Mouse (Mus musculus): ENCODE results near the gene Chn2. TPM values are rescaled to one million over a fixed set of nuclear protein-coding genes. Genes with fewer than 3 reads are reported as not detected.

The Chn2 gene
- polyA plus RNA-seq, 1 experiment from 2014 or later: 6.2 TPM

- no peak overlapping the region for H3K27ac ChIP-seq (ENCODE audit: low read depth, low read length)
- no peak overlapping the region for H3K9ac ChIP-seq (ENCODE audit: low read depth, low read length)
- H3K4me1 ChIP-seq (ENCODE audit: control insufficient read depth, insufficient read depth, low read length): no peaks in the 10 kb centered on the region
- H3K4me3 ChIP-seq (ENCODE audit: low read depth, low read length): no peak overlapping the region
- no peaks in the 10 kb centered on the region for H3K27me3 ChIP-seq (ENCODE audit: control insufficient read depth, insufficient read depth, low read length)
- ATAC-seq (replicated peaks; ENCODE audit: insufficient number of reproducible peaks, low FRiP score, low TSS enrichment): no peak
- no peak overlapping the region for H3K4me2 ChIP-seq
- H3K36me3 ChIP-seq (ENCODE audit: control insufficient read depth, insufficient read depth, low read length): no peaks in the 10 kb centered on the region
- 65% methylated on average over 12 of the region's 12 CpGs for WGBS (ENCODE audit: insufficient replicate concordance)
- no peaks in the 10 kb centered on the region for H3K9me3 ChIP-seq (replicated peaks; ENCODE audit: control insufficient read depth, low read length)
Measured at GRCm38 (mm10) chr6:54284167-54284711, 244.9 kb downstream of the Chn2 start.

GRCm38 (mm10) chr6:54286813-54287212 is 247.5 kb downstream of the Chn2 start:
- Histone ChIP-seq H3K27ac (ENCODE audit: low read depth, low read length) (no peak overlapping the region), H3K9ac (ENCODE audit: low read depth, low read length) (no peak overlapping the region), H3K4me1 (ENCODE audit: control insufficient read depth, insufficient read depth, low read length) (no peaks in the 10 kb centered on the region), H3K4me3 (ENCODE audit: low read depth, low read length) (no peak overlapping the region), H3K9me3 (replicated peaks; ENCODE audit: control insufficient read depth, low read length) (no peaks in the 10 kb centered on the region), H3K4me2 (no peak overlapping the region), H3K36me3 (ENCODE audit: control insufficient read depth, insufficient read depth, low read length) (no peaks in the 10 kb centered on the region), H3K27me3 (ENCODE audit: control insufficient read depth, insufficient read depth, low read length) (no peaks in the 10 kb centered on the region)
- ATAC-seq (replicated peaks; ENCODE audit: insufficient number of reproducible peaks, low FRiP score, low TSS enrichment): no peak
- 80% methylated on average over 5 of the region's 5 CpGs for WGBS (ENCODE audit: insufficient replicate concordance)

- no peak overlapping the region for H3K4me3 ChIP-seq (ENCODE audit: low read depth, low read length)
- no peaks in the 10 kb centered on the region for H3K4me1 ChIP-seq (ENCODE audit: control insufficient read depth, insufficient read depth, low read length)
- 59% methylated on average over 10 of the region's 10 CpGs for WGBS (ENCODE audit: insufficient replicate concordance)
- H3K27me3 ChIP-seq (ENCODE audit: control insufficient read depth, insufficient read depth, low read length): no peaks in the 10 kb centered on the region
- no peaks in the 10 kb centered on the region for H3K9me3 ChIP-seq (replicated peaks; ENCODE audit: control insufficient read depth, low read length)
- no peak overlapping the region for H3K4me2 ChIP-seq
- no peaks in the 10 kb centered on the region for H3K36me3 ChIP-seq (ENCODE audit: control insufficient read depth, insufficient read depth, low read length)
- H3K27ac ChIP-seq (ENCODE audit: low read depth, low read length): no peak overlapping the region
- no peak for ATAC-seq (replicated peaks; ENCODE audit: insufficient number of reproducible peaks, low FRiP score, low TSS enrichment)
- no peak overlapping the region for H3K9ac ChIP-seq (ENCODE audit: low read depth, low read length)
Measured at GRCm38 (mm10) chr6:54289774-54290500, 250.6 kb downstream of the Chn2 start.

DNA sequence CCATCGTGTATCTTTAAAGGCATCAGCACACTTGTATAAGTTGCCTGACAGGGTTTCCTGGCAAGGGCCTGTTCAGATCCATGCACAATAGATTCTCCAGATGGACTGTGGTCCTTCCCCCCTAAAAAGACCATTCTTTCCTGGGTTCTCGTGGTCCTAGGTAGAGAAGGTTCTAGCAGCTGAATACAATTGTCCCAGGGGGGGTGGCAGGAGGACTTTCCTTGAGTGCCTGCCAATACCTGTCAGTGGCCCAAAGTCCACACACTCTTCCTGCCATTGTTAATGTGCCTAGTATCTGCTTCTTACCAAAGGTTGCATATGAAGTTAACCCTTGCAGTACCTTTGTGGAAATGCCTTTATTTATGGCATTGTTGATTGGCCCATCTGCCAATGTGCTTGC is 257.9 kb downstream of the Chn2 start:
- ATAC-seq (replicated peaks; ENCODE audit: insufficient number of reproducible peaks, low FRiP score, low TSS enrichment): no peak
- Histone ChIP-seq H3K4me2 (no peak overlapping the region), H3K27ac (ENCODE audit: low read depth, low read length) (no peak overlapping the region), H3K4me3 (ENCODE audit: low read depth, low read length) (no peak overlapping the region), H3K27me3 (ENCODE audit: control insufficient read depth, insufficient read depth, low read length) (no peaks in the 10 kb centered on the region), H3K4me1 (ENCODE audit: control insufficient read depth, insufficient read depth, low read length) (0 out of 2 replicates have a peak, but pooled peaks cover 2% of the 10 kb centered on the region), H3K9ac (ENCODE audit: low read depth, low read length) (no peak overlapping the region), H3K36me3 (ENCODE audit: control insufficient read depth, insufficient read depth, low read length) (no peaks in the 10 kb centered on the region), H3K9me3 (replicated peaks; ENCODE audit: control insufficient read depth, low read length) (no peaks in the 10 kb centered on the region)
- WGBS (ENCODE audit: insufficient replicate concordance): 79% methylated on average over 2 of the region's 2 CpGs

- no peaks in the 10 kb centered on the region for H3K36me3 ChIP-seq (ENCODE audit: control insufficient read depth, insufficient read depth, low read length)
- H3K4me1 ChIP-seq (ENCODE audit: control insufficient read depth, insufficient read depth, low read length): 0 out of 2 replicates have a peak, but pooled peaks cover 2% of the 10 kb centered on the region
- no peak overlapping the region for H3K9ac ChIP-seq (ENCODE audit: low read depth, low read length)
- no peak overlapping the region for H3K4me2 ChIP-seq
- H3K9me3 ChIP-seq (replicated peaks; ENCODE audit: control insufficient read depth, low read length): no peaks in the 10 kb centered on the region
- H3K27ac ChIP-seq (ENCODE audit: low read depth, low read length): peak overlapping the region; percentile 71
- no peaks in the 10 kb centered on the region for H3K27me3 ChIP-seq (ENCODE audit: control insufficient read depth, insufficient read depth, low read length)
- H3K4me3 ChIP-seq (ENCODE audit: low read depth, low read length): no peak overlapping the region
- WGBS (ENCODE audit: insufficient replicate concordance): 60% methylated on average over 2 of the region's 2 CpGs
- ATAC-seq (replicated peaks; ENCODE audit: insufficient number of reproducible peaks, low FRiP score, low TSS enrichment): peak; percentile 46
Measured at GRCm38 (mm10) chr6:54299417-54299816, 260.1 kb downstream of the Chn2 start.

- no peaks in the 10 kb centered on the region for H3K27me3 ChIP-seq (ENCODE audit: control insufficient read depth, insufficient read depth, low read length)
- ATAC-seq (replicated peaks; ENCODE audit: insufficient number of reproducible peaks, low FRiP score, low TSS enrichment): no peak
- no peaks in the 10 kb centered on the region for H3K9me3 ChIP-seq (replicated peaks; ENCODE audit: control insufficient read depth, low read length)
- H3K27ac ChIP-seq (ENCODE audit: low read depth, low read length): no peak overlapping the region
- no peak overlapping the region for H3K4me3 ChIP-seq (ENCODE audit: low read depth, low read length)
- H3K36me3 ChIP-seq (ENCODE audit: control insufficient read depth, insufficient read depth, low read length): no peaks in the 10 kb centered on the region
- no peaks in the 10 kb centered on the region for H3K4me1 ChIP-seq (ENCODE audit: control insufficient read depth, insufficient read depth, low read length)
- H3K4me2 ChIP-seq: no peak overlapping the region
- 75% methylated on average over 1 of the region's 1 CpGs for WGBS (ENCODE audit: insufficient replicate concordance)
- no peak overlapping the region for H3K9ac ChIP-seq (ENCODE audit: low read depth, low read length)
Measured at GRCm38 (mm10) chr6:54305777-54306176, 266.4 kb downstream of the Chn2 start.

DNA sequence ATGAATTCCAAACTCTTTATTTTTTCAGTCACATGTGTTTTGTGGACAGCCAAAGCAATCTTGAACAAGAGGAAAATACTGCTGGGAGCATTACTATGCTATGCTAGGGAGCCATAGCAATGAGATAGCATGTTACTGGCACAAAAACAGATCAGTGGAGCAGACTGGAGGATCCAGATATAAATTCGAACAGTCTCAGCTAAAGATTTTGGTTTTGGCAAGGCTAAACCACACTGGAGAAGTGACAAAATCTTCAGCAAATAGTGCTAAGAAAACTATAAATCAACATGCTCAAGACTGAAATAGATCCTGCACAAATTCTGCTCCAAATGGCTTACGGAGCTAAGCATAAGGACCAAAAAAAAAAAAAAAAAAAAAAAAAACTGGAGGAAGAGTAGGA is 273.7 kb downstream of the Chn2 start:
- Histone ChIP-seq H3K4me2 (no peak overlapping the region), H3K9me3 (replicated peaks; ENCODE audit: control insufficient read depth, low read length) (no peaks in the 10 kb centered on the region), H3K27me3 (ENCODE audit: control insufficient read depth, insufficient read depth, low read length) (no peaks in the 10 kb centered on the region), H3K36me3 (ENCODE audit: control insufficient read depth, insufficient read depth, low read length) (no peaks in the 10 kb centered on the region), H3K4me3 (ENCODE audit: low read depth, low read length) (no peak overlapping the region), H3K4me1 (ENCODE audit: control insufficient read depth, insufficient read depth, low read length) (no peaks in the 10 kb centered on the region), H3K9ac (ENCODE audit: low read depth, low read length) (no peak overlapping the region), H3K27ac (ENCODE audit: low read depth, low read length) (no peak overlapping the region)
- WGBS (ENCODE audit: insufficient replicate concordance): 82% methylated on average over 2 of the region's 2 CpGs
- no peak for ATAC-seq (replicated peaks; ENCODE audit: insufficient number of reproducible peaks, low FRiP score, low TSS enrichment)

DNA sequence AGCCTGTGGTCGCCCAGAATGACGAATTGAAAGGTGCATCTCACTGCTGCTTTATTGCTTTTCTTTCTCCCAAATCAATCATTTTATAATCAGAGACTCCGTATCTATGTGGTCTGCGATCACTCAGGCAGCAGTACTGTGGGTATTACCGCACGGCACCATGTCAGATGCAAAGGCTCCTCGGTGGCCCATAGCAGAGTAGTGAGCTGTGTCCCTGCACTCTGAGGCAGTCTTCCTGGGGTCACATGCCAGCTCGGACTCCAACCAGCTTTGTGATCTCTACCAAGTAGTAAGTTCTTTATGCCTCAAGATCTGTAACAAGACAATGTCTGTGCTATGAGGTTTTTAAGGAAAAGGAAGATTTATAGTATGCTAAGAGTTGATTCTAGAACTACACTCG is 279.3 kb downstream of the Chn2 start:
- 81% methylated on average over 9 of the region's 9 CpGs for WGBS (ENCODE audit: insufficient replicate concordance)
- Histone ChIP-seq H3K9ac (ENCODE audit: low read depth, low read length) (no peak overlapping the region), H3K4me1 (ENCODE audit: control insufficient read depth, insufficient read depth, low read length) (no peaks in the 10 kb centered on the region), H3K27me3 (ENCODE audit: control insufficient read depth, insufficient read depth, low read length) (no peaks in the 10 kb centered on the region), H3K4me3 (ENCODE audit: low read depth, low read length) (no peak overlapping the region), H3K36me3 (ENCODE audit: control insufficient read depth, insufficient read depth, low read length) (no peaks in the 10 kb centered on the region), H3K27ac (ENCODE audit: low read depth, low read length) (no peak overlapping the region), H3K4me2 (no peak overlapping the region), H3K9me3 (replicated peaks; ENCODE audit: control insufficient read depth, low read length) (no peaks in the 10 kb centered on the region)
- ATAC-seq (replicated peaks; ENCODE audit: insufficient number of reproducible peaks, low FRiP score, low TSS enrichment): no peak

- Histone ChIP-seq H3K4me2 (no peak overlapping the region), H3K9ac (ENCODE audit: low read depth, low read length) (no peak overlapping the region), H3K27ac (ENCODE audit: low read depth, low read length) (no peak overlapping the region), H3K9me3 (replicated peaks; ENCODE audit: control insufficient read depth, low read length) (no peaks in the 10 kb centered on the region), H3K4me3 (ENCODE audit: low read depth, low read length) (no peak overlapping the region), H3K4me1 (ENCODE audit: control insufficient read depth, insufficient read depth, low read length) (no peaks in the 10 kb centered on the region), H3K36me3 (ENCODE audit: control insufficient read depth, insufficient read depth, low read length) (no peaks in the 10 kb centered on the region), H3K27me3 (ENCODE audit: control insufficient read depth, insufficient read depth, low read length) (no peaks in the 10 kb centered on the region)
- 76% methylated on average over 3 of the region's 3 CpGs for WGBS (ENCODE audit: insufficient replicate concordance)
- no peak for ATAC-seq (replicated peaks; ENCODE audit: insufficient number of reproducible peaks, low FRiP score, low TSS enrichment)
Measured at GRCm38 (mm10) chr6:54319198-54319597, 279.8 kb downstream of the Chn2 start.

Data from heart, embryonic 11.5 days (tissue).